Mouse (Mus musculus) liver, postnatal 0 days (tissue): ENCODE data around the gene Glt6d1. TPM values are rescaled to one million over a fixed set of nuclear protein-coding genes. Genes with fewer than 3 reads are reported as not detected.

Experiments
- ATAC-seq: fragments of 200-750 bp; cut with Nextera tagmentation; 2 replicates; pipeline ENCODE4 v1.8.0; 2017; ENCODE audit warnings: mild to moderate bottlenecking, moderate library complexity
- DNase-seq: peaks from one replicate; pipeline ENCODE4 v3.0.0-alpha.2; 2016
- H3K27ac ChIP-seq: fragments of 300-500 bp; sonication (generic); 2 replicates; pipeline ENCODE4 v1.5.1; 2014; ENCODE audit warnings: antibody characterized with exemption, moderate library complexity, mild to moderate bottlenecking, low read depth
- H3K27me3 ChIP-seq: fragments of 300-500 bp; sonication (generic); 2 replicates; pipeline ENCODE4 v1.6.1; 2014; ENCODE audit warnings: low read length, control low read depth, mixed read lengths; ENCODE audit not compliant: insufficient read depth
- H3K36me3 ChIP-seq: fragments of 300-500 bp; sonication (generic); replicated peaks from 2 replicates; pipeline ENCODE4 v1.6.1; 2014; ENCODE audit warnings: mild to moderate bottlenecking, control low read depth, low read length, moderate library complexity, mixed read lengths; ENCODE audit not compliant: insufficient read depth
- H3K4me1 ChIP-seq: fragments of 300-500 bp; sonication (generic); 2 replicates; pipeline ENCODE4 v1.6.1; 2014; ENCODE audit warnings: antibody characterized with exemption, mild to moderate bottlenecking, control low read depth; ENCODE audit not compliant: insufficient read depth
- H3K4me2 ChIP-seq: fragments of 300-500 bp; sonication (generic); 2 replicates; pipeline ENCODE4 v1.6.1; 2014; ENCODE audit warnings: low read depth, mild to moderate bottlenecking, low read length, moderate library complexity, mixed read lengths
- H3K4me3 ChIP-seq: fragments of 300-500 bp; sonication (generic); 2 replicates; pipeline ENCODE4 v1.5.1; 2014; ENCODE audit warnings: low read depth, low read length
- H3K9ac ChIP-seq: fragments of 300-500 bp; sonication (generic); replicated peaks from 2 replicates; pipeline ENCODE4 v1.6.1; 2014; ENCODE audit warnings: mild to moderate bottlenecking, moderate library complexity
- H3K9me3 ChIP-seq: fragments of 300-500 bp; sonication (generic); 2 replicates; pipeline ENCODE4 v1.6.1; 2016; ENCODE audit warnings: mild to moderate bottlenecking, control low read depth, low read length, mixed read lengths
- CTCF ChIP-seq: sonication (generic); IDR thresholded peaks from 2 replicates; pipeline ENCODE4 v1.5.1; 2016; ENCODE audit warnings: antibody characterized with exemption, low read depth
- EP300 ChIP-seq: IDR thresholded peaks from 2 replicates; pipeline ENCODE4 v1.6.1; 2016; ENCODE audit warnings: antibody characterized with exemption, low read depth, mild to moderate bottlenecking
- WGBS: fragments of 180-500 bp; shearing (Covaris S2); extraction: QIAGEN DNeasy Blood & Tissue Kit; methylation state at CpG from one replicate; pipeline ENCODE4 v1.1.7; 2014; ENCODE audit not compliant: insufficient replicate concordance; 5-methylcytosine and 5-hydroxymethylcytosine counted together
- polyA plus RNA-seq: library from polyadenylated mRNA; unstranded; fragments of >200 nt; fragmentation: Nextera tagmentation; extraction: Ambion mirVana; gene quantifications from 2 replicates; pipeline ENCODE4 v1.2.1, GENCODE M21; 2015

Gene Glt6d1
- polyA plus RNA-seq, 1 experiment from 2014 or later = not detected

GRCm38 (mm10) chr2:25767764-25768163 is 47.9 kb downstream of the Glt6d1 start:
- Histone ChIP-seq H3K9ac (no peak overlapping the region), H3K36me3 (no peaks in the 10 kb centered on the region), H3K9me3 (no peaks in the 10 kb centered on the region), H3K27me3 (no peaks in the 10 kb centered on the region), H3K4me1 (no peaks in the 10 kb centered on the region), H3K4me3 (no peak overlapping the region), H3K27ac (no peak overlapping the region), H3K4me2 (no peak overlapping the region)
- 71% methylated on average over 4 of the region's 4 CpGs for WGBS
- ATAC-seq (no peak), DNase-seq (no peak)
- TF ChIP-seq EP300 (no peak), CTCF (no peak)

- WGBS = 47% methylated on average over 2 of the region's 2 CpGs
- no peaks in the 10 kb centered on the region for H3K27me3 ChIP-seq
- ATAC-seq (no peak), DNase-seq (no peak)
- H3K4me1 ChIP-seq = no peaks in the 10 kb centered on the region
- H3K4me3 ChIP-seq = no peak within 1 kb of the TSS
- H3K9ac ChIP-seq = no peak within 1 kb of the TSS
- H3K9me3 ChIP-seq = no peaks in the 10 kb centered on the region
- H3K27ac ChIP-seq = no peak within 1 kb of the TSS
- TF ChIP-seq EP300 = no peak
- TF ChIP-seq CTCF = no peak
- no peak within 1 kb of the TSS for H3K4me2 ChIP-seq
- H3K36me3 ChIP-seq = no peaks in the 10 kb centered on the region
Measured at GRCm38 (mm10) chr2:25765269-25765668, 50.4 kb downstream of the Glt6d1 start, which contains the start of gene Lcn3. Gene Lcn3 (plus strand): TSS chr2:25765569.

- 56% methylated on average over 4 of the region's 4 CpGs for WGBS
- no peaks in the 10 kb centered on the region for H3K9me3 ChIP-seq
- H3K27ac ChIP-seq = no peak overlapping the region
- H3K4me3 ChIP-seq = no peak overlapping the region
- ATAC-seq = no peak
- H3K4me2 ChIP-seq = no peak overlapping the region
- DNase-seq = no peak
- H3K4me1 ChIP-seq = no peaks in the 10 kb centered on the region
- no peaks in the 10 kb centered on the region for H3K36me3 ChIP-seq
- TF ChIP-seq CTCF (no peak), EP300 (no peak)
- H3K9ac ChIP-seq = no peak overlapping the region
- H3K27me3 ChIP-seq = no peaks in the 10 kb centered on the region
Measured at GRCm38 (mm10) chr2:25758064-25758625, 57.5 kb downstream of the Glt6d1 start.

- Histone ChIP-seq H3K4me1 (no peaks in the 10 kb centered on the region), H3K9me3 (no peaks in the 10 kb centered on the region), H3K36me3 (no peaks in the 10 kb centered on the region), H3K27me3 (no peaks in the 10 kb centered on the region), H3K4me2 (no peak overlapping the region), H3K9ac (no peak overlapping the region), H3K4me3 (no peak overlapping the region), H3K27ac (no peak overlapping the region)
- no peak for ATAC-seq
- TF ChIP-seq EP300 (no peak), CTCF (no peak)
- 70% methylated on average over 1 of the region's 1 CpGs for WGBS
- DNase-seq = no peak
Measured at GRCm38 (mm10) chr2:25754201-25754600, 61.4 kb downstream of the Glt6d1 start.

Other genes with a start within 250 kb of the Glt6d1 start
- gene Mamdc4, start 241.0 kb downstream of the Glt6d1 start, polyA plus RNA-seq = 0.07 and 0.09 TPM in 2 replicates
- gene Phpt1, start 240.6 kb downstream of the Glt6d1 start, polyA plus RNA-seq = 44.7 and 46.1 TPM in 2 replicates
- gene Ajm1, start 234.1 kb downstream of the Glt6d1 start, polyA plus RNA-seq = 0.02 TPM in 1 of 2 replicates, not detected in the other
- gene Rabl6, start 207.3 kb downstream of the Glt6d1 start, polyA plus RNA-seq = 11.0 and 13.5 TPM in 2 replicates
- gene Ccdc183, start 198.2 kb downstream of the Glt6d1 start, polyA plus RNA-seq = 0.19 and 0.28 TPM in 2 replicates
- gene Tmem141, start 193.8 kb downstream of the Glt6d1 start, polyA plus RNA-seq = 43.3 and 55.1 TPM in 2 replicates
- 95.4 and 100 TPM in 2 replicates for gene Fcna, start 187.8 kb downstream of the Glt6d1 start, polyA plus RNA-seq
- gene Lcn8, start 162.7 kb downstream of the Glt6d1 start, polyA plus RNA-seq = 0.18 TPM in 1 of 2 replicates, not detected in the other
- gene Lcn5, start 157.9 kb downstream of the Glt6d1 start, polyA plus RNA-seq = not detected in 2 replicates
- not detected in 2 replicates for gene Lcn6, start 139.1 kb downstream of the Glt6d1 start, polyA plus RNA-seq
- gene Lcn10, start 133.1 kb downstream of the Glt6d1 start, polyA plus RNA-seq = not detected in 2 replicates
- gene Obp2a, start 115.8 kb downstream of the Glt6d1 start, polyA plus RNA-seq = not detected in 2 replicates
- 9.4 and 10.1 TPM in 2 replicates for gene Bmyc, start 109.1 kb downstream of the Glt6d1 start, polyA plus RNA-seq
- gene Obp2b, start 78.8 kb downstream of the Glt6d1 start, polyA plus RNA-seq = not detected in 2 replicates
- gene Lcn3, start 50.3 kb downstream of the Glt6d1 start, polyA plus RNA-seq = not detected in 2 replicates
- not detected in 2 replicates for gene Lcn11, start 38.8 kb downstream of the Glt6d1 start, polyA plus RNA-seq
- not detected in 2 replicates for gene Gm13539, start 33.6 kb downstream of the Glt6d1 start, polyA plus RNA-seq
- gene Lcn9, start 7.3 kb upstream of the Glt6d1 start, polyA plus RNA-seq = not detected in 2 replicates
- gene Sohlh1, start 31.4 kb upstream of the Glt6d1 start, polyA plus RNA-seq = not detected in 2 replicates
- 0.11 TPM in 1 of 2 replicates, not detected in the other for gene Kcnt1, start 47.9 kb upstream of the Glt6d1 start, polyA plus RNA-seq
- 3.1 and 3.3 TPM in 2 replicates for gene Camsap1, start 167.4 kb upstream of the Glt6d1 start, polyA plus RNA-seq
- gene Ubac1, start 205.9 kb upstream of the Glt6d1 start, polyA plus RNA-seq = 175 and 183 TPM in 2 replicates